Mouse (Mus musculus): ENCODE data around the gene Baiap2l2.

DNA sequence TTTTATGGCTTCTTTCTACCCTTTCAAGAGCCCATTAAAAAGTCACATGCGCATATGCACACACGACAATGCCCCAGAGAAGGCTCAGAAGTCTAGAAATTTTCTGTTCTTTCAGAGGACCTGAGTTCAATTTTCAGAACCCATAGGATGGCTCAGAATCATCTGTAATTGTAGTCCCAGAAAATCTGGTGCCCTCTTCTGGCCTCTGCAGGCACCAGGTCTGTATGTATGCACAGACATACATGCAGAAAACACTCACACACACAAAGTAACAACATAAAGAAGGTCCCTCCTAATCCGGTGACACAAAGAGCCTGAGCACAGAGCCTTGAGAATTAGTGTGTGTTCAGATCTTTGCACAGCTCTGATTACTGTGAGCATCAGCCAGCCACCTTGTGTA is 5.0 kb upstream of the Baiap2l2 start:
- TF ChIP-seq CTCF (IDR thresholded peaks at IDR 0.05; ENCODE audit: low read depth, low read length) (no peak), GATA1 (IDR thresholded peaks at IDR 0.05; ENCODE audit: borderline replicate concordance, low read length) (no peak), TAL1 (conservative IDR thresholded peaks at IDR 0.05; ENCODE audit: low read depth, low read length) (no peak), POLR2AphosphoS5 (IDR thresholded peaks at IDR 0.05; ENCODE audit: insufficient replicate concordance, low read depth, low read length) (no peak), GATA2 (IDR thresholded peaks at IDR 0.05; ENCODE audit: borderline replicate concordance, low read depth, low read length) (no peak)

Measured in G1E (cell line).